Mouse (Mus musculus): ENCODE measurements around the gene Gsto1. TPM values are rescaled to one million over a fixed set of nuclear protein-coding genes. Genes with fewer than 3 reads are reported as not detected.

Gene Gsto1
- polyA plus RNA-seq, 1 experiment from 2014 or later, result 137 TPM

Other genes with a start within 250 kb of the Gsto1 start
- 0.22 and 0.44 TPM in 2 replicates for gene Col17a1, start 162.9 kb upstream of the Gsto1 start, polyA plus RNA-seq (2015; fragmentation: Nextera tagmentation; extraction: Ambion mirVana)
- 186 and 213 TPM in 2 replicates for gene Sfr1, start 123.3 kb upstream of the Gsto1 start, polyA plus RNA-seq (2015; fragmentation: Nextera tagmentation; extraction: Ambion mirVana)
- 1.0 and 1.3 TPM in 2 replicates for gene Gsto2, start 10.6 kb downstream of the Gsto1 start, polyA plus RNA-seq (2015; fragmentation: Nextera tagmentation; extraction: Ambion mirVana)
- 0.28 and 0.47 TPM in 2 replicates for gene Cfap43, start 64.3 kb downstream of the Gsto1 start, polyA plus RNA-seq (2015; fragmentation: Nextera tagmentation; extraction: Ambion mirVana)
- 7.0 and 8.1 TPM in 2 replicates for gene Itprip, start 64.3 kb downstream of the Gsto1 start, polyA plus RNA-seq (2015; fragmentation: Nextera tagmentation; extraction: Ambion mirVana)
- 0.47 and 0.62 TPM in 2 replicates for gene Cfap58, start 82.7 kb downstream of the Gsto1 start, polyA plus RNA-seq (2015; fragmentation: Nextera tagmentation; extraction: Ambion mirVana)